ENCODE assay signal across 10 mouse cellular contexts in genomic region chr16:46094478-46094877, GRCm38 (mm10). TPM values are rescaled to one million over a fixed set of nuclear protein-coding genes. Genes with fewer than 3 reads are reported as not detected.
DNase-seq lines count a peak whose midpoint lies in the region; ATAC-seq lines count a peak whose summit lies in the region.
"Had no signal": no experiment of that assay in that cellular context is flagged by ENCODE, and none has a peak within 500 bp of the region (broad histone marks: within the 10 kb centered on the region; RNA-seq: fewer than 3 reads in every experiment).

No protein-coding gene starts in this region.

- H3K27me3 ChIP-seq in forebrain, embryonic 14.5 days (replicated peaks; ENCODE audit: control insufficient read depth, insufficient read depth, low read length) = no peaks in the 10 kb centered on the region
- no peaks in the 10 kb centered on the region for H3K27me3 ChIP-seq in forebrain, embryonic 12.5 days
- H3K27me3 ChIP-seq: CH12.LX had no signal

- WGBS in forebrain, embryonic 14.5 days = 85% methylated on average over 2 of the region's 2 CpGs
- WGBS in forebrain, embryonic 12.5 days = 79% methylated on average over 2 of the region's 2 CpGs

- H3K9ac ChIP-seq in forebrain, embryonic 14.5 days (ENCODE audit: low read length) = no peak overlapping the region
- no peak overlapping the region for H3K9ac ChIP-seq in forebrain, embryonic 12.5 days

- no peaks in the 10 kb centered on the region for H3K36me3 ChIP-seq in forebrain, embryonic 14.5 days (ENCODE audit: control insufficient read depth, insufficient read depth, low read length)
- H3K36me3 ChIP-seq in forebrain, embryonic 12.5 days (replicated peaks) = no peaks in the 10 kb centered on the region

- H3K4me2 ChIP-seq in forebrain, embryonic 14.5 days (ENCODE audit: low read length) = no peak overlapping the region
- H3K4me2 ChIP-seq in forebrain, embryonic 12.5 days = no peak overlapping the region

- intact Hi-C loops in heart, postnatal 36 days (cut with DNase I) = no loop called here

- H3K4me1 ChIP-seq in forebrain, embryonic 14.5 days (ENCODE audit: control insufficient read depth, insufficient read depth, low read length) = no peaks in the 10 kb centered on the region
- H3K4me1 ChIP-seq in forebrain, embryonic 12.5 days = no peaks in the 10 kb centered on the region

- no peaks in the 10 kb centered on the region for H3K9me3 ChIP-seq in forebrain, embryonic 14.5 days (replicated peaks; ENCODE audit: control insufficient read depth, low read length)
- H3K9me3 ChIP-seq in forebrain, embryonic 12.5 days = 0 out of 2 replicates have a peak, but pooled peaks cover 3% of the 10 kb centered on the region

- no peak overlapping the region for H3K27ac ChIP-seq in forebrain, embryonic 14.5 days (ENCODE audit: low read depth, low read length)
- H3K27ac ChIP-seq in forebrain, embryonic 12.5 days = no peak overlapping the region

- peak; percentile 32; the same call in 1 of the 2 replicates for ATAC-seq in forebrain, embryonic 14.5 days
- ATAC-seq in forebrain, embryonic 12.5 days (ENCODE audit: low FRiP score) = no peak

- peak; percentile 68 for DNase-seq in forebrain, embryonic 14.5 days (ENCODE audit: low spot score)
- DNase-seq in 3T3-L1 (ENCODE audit: low read depth, low spot score) = peak; percentile 99
- peak; percentile 26 for DNase-seq in fat pad, adult 2 months (ENCODE audit: extremely low read depth, low read depth, low spot score)
- peak; percentile 25 to 43 for DNase-seq in heart, postnatal 36 days
- peak; percentile 69 for DNase-seq in lung, postnatal 25 days (ENCODE audit: low spot score)
- no peak for DNase-seq in layer of hippocampus, adult 8-10 months (ENCODE audit: low spot score in 2 of 2)
- DNase-seq in T-cell, adult 2 months (ENCODE audit: low spot score) = no peak

- H3K4me3 ChIP-seq in forebrain, embryonic 14.5 days (ENCODE audit: low read depth, low read length) = no peak overlapping the region
- H3K4me3 ChIP-seq in forebrain, embryonic 12.5 days (replicated peaks) = no peak overlapping the region

RNA-seq across cellular contexts. Expression of gene Cd96, which starts 25.6 kb away (rescaled TPM):
- polyA plus RNA-seq in forebrain, embryonic 14.5 days (2014; fragmentation: Nextera tagmentation; extraction: Ambion mirVana) = 0.10 TPM in 1 of 2 replicates, not detected in the other
- not detected in 2 replicates for polyA plus RNA-seq in forebrain, embryonic 12.5 days (2016; fragmentation: Nextera tagmentation; extraction: Ambion mirVana)
- total RNA-seq in heart, postnatal 36 days (2021) = not detected
- under 1 TPM in 1 of 4 experiments, not detected in 3; 0.22 TPM for total RNA-seq in layer of hippocampus, adult 8-10 months (2022)
- total RNA-seq: left cerebral cortex, postnatal 25 days had no signal

Comparison
In these comparisons a context has a peak if more than half of its experiments do, and no peak if none do; other contexts are left out.
1. DNase-seq: peak in forebrain, embryonic 14.5 days (single experiment), 3T3-L1 (single experiment), fat pad, adult 2 months (single experiment), heart, postnatal 36 days (2 of 2) and lung, postnatal 25 days (single experiment); none in layer of hippocampus, adult 8-10 months (0 of 2) and T-cell, adult 2 months (single experiment).